In genomic region chr5:134221708-134222150, GRCm38 (mm10) we compare ENCODE assay signal across 10 mouse cellular contexts. TPM values are rescaled to one million over a fixed set of nuclear protein-coding genes. Genes with fewer than 3 reads are reported as not detected.
A peak's percentile ranks its signal among the peaks of the same experiment; 100 is the strongest.
DNase-seq lines count a peak whose midpoint lies in the region; ATAC-seq lines count a peak whose summit lies in the region.
"Had no signal": no experiment of that assay in that cellular context is flagged by ENCODE, and none has a peak within 500 bp of the region (broad histone marks: within the 10 kb centered on the region; RNA-seq: fewer than 3 reads in every experiment).

No protein-coding gene starts in this region.

- H3K27me3 ChIP-seq in kidney, embryonic 14.5 days (ENCODE audit: control insufficient read depth, insufficient read depth, low read length) = peaks cover 3% of the 10 kb centered on the region; the same call in 1 of the 2 replicates
- no peaks in the 10 kb centered on the region for H3K27me3 ChIP-seq in embryonic facial prominence, embryonic 11.5 days (ENCODE audit: control insufficient read depth, insufficient read depth, low read length)
- no peaks in the 10 kb centered on the region; the same call in 1 of the 2 replicates for H3K27me3 ChIP-seq in intestine, embryonic 15.5 days (replicated peaks)
- H3K27me3 ChIP-seq in neural tube, embryonic 12.5 days (replicated peaks) = peaks cover 14% of the 10 kb centered on the region

- 0 out of 2 replicates have a peak, but pooled peaks have one; percentile 22 for ATAC-seq in kidney, embryonic 14.5 days (ENCODE audit: low FRiP score, low TSS enrichment)
- no peak for ATAC-seq in embryonic facial prominence, embryonic 11.5 days (replicated peaks; ENCODE audit: insufficient number of reproducible peaks, low FRiP score, low TSS enrichment, low read depth)
- peak; percentile 26; the same call in 1 of the 2 replicates for ATAC-seq in intestine, embryonic 15.5 days
- ATAC-seq in neural tube, embryonic 12.5 days (ENCODE audit: low FRiP score, low read depth) = no peak

- DNase-seq in kidney, postnatal 25 days = no peak
- peak; percentile 41 for DNase-seq in embryonic facial prominence, embryonic 11.5 days (ENCODE audit: low spot score)
- no peak for DNase-seq in thymus, postnatal 25 days
- no peak for DNase-seq in c-Kit-positive CD71-positive TER-119-positive erythroid progenitor cells, embryonic 14.5 days (ENCODE audit: low spot score)
- DNase-seq in layer of hippocampus, adult 11-12 months (ENCODE audit: low spot score) = no peak
- DNase-seq: cerebellum, postnatal 14 days; thymus, postnatal 14 days had no signal

- WGBS in kidney, embryonic 14.5 days = 1% methylated on average over 36 of the region's 36 CpGs
- 2% methylated on average over 36 of the region's 36 CpGs for WGBS in embryonic facial prominence, embryonic 11.5 days
- 3% methylated on average over 36 of the region's 36 CpGs for WGBS in intestine, embryonic 15.5 days
- 1% methylated on average over 36 of the region's 36 CpGs for WGBS in neural tube, embryonic 12.5 days

- peak overlapping the region; percentile 71 for H3K4me2 ChIP-seq in kidney, embryonic 14.5 days (replicated peaks; ENCODE audit: low read depth, low read length)
- H3K4me2 ChIP-seq in embryonic facial prominence, embryonic 11.5 days (ENCODE audit: low read depth, low read length) = peak overlapping the region; percentile 54
- H3K4me2 ChIP-seq in intestine, embryonic 15.5 days (replicated peaks) = peak overlapping the region; percentile 68
- peak overlapping the region; percentile 69 for H3K4me2 ChIP-seq in neural tube, embryonic 12.5 days (replicated peaks)

- H3K27ac ChIP-seq in kidney, embryonic 14.5 days (ENCODE audit: low read depth, low read length) = no peak overlapping the region
- no peak overlapping the region for H3K27ac ChIP-seq in embryonic facial prominence, embryonic 11.5 days (replicated peaks; ENCODE audit: low read depth, low read length)
- H3K27ac ChIP-seq in intestine, embryonic 15.5 days = no peak overlapping the region
- no peak overlapping the region for H3K27ac ChIP-seq in neural tube, embryonic 12.5 days

- H3K9me3 ChIP-seq in kidney, embryonic 14.5 days (ENCODE audit: control insufficient read depth, low read length) = no peaks in the 10 kb centered on the region
- no peaks in the 10 kb centered on the region for H3K9me3 ChIP-seq in embryonic facial prominence, embryonic 11.5 days (replicated peaks; ENCODE audit: control insufficient read depth, low read length)
- H3K9me3 ChIP-seq in intestine, embryonic 15.5 days = no peaks in the 10 kb centered on the region
- no peaks in the 10 kb centered on the region for H3K9me3 ChIP-seq in neural tube, embryonic 12.5 days

- H3K36me3 ChIP-seq in kidney, embryonic 14.5 days (ENCODE audit: control insufficient read depth, insufficient read depth, low read length) = no peaks in the 10 kb centered on the region
- no peaks in the 10 kb centered on the region for H3K36me3 ChIP-seq in embryonic facial prominence, embryonic 11.5 days (replicated peaks; ENCODE audit: control insufficient read depth, insufficient read depth, low read depth, low read length)
- H3K36me3 ChIP-seq in intestine, embryonic 15.5 days = no peaks in the 10 kb centered on the region
- peaks cover 9% of the 10 kb centered on the region for H3K36me3 ChIP-seq in neural tube, embryonic 12.5 days

- H3K4me1 ChIP-seq in kidney, embryonic 14.5 days (ENCODE audit: control insufficient read depth, insufficient read depth, low read length) = peaks cover 12% of the 10 kb centered on the region
- H3K4me1 ChIP-seq in embryonic facial prominence, embryonic 11.5 days (ENCODE audit: control insufficient read depth, insufficient read depth, low read length) = peaks cover 6% of the 10 kb centered on the region; the same call in 1 of the 2 replicates
- H3K4me1 ChIP-seq in intestine, embryonic 15.5 days (replicated peaks) = peaks cover 9% of the 10 kb centered on the region
- peaks cover 17% of the 10 kb centered on the region for H3K4me1 ChIP-seq in neural tube, embryonic 12.5 days

- peak overlapping the region; percentile 34 for H3K4me3 ChIP-seq in kidney, embryonic 14.5 days (ENCODE audit: low read length)
- peak overlapping the region; percentile 8 for H3K4me3 ChIP-seq in embryonic facial prominence, embryonic 11.5 days (ENCODE audit: low read depth, low read length)
- peak overlapping the region; percentile 23 for H3K4me3 ChIP-seq in intestine, embryonic 15.5 days (replicated peaks)
- H3K4me3 ChIP-seq in neural tube, embryonic 12.5 days = peak overlapping the region; percentile 25

- peak overlapping the region; percentile 58; the same call in 1 of the 2 replicates for H3K9ac ChIP-seq in kidney, embryonic 14.5 days (ENCODE audit: low read depth, low read length)
- peak overlapping the region; percentile 62 for H3K9ac ChIP-seq in embryonic facial prominence, embryonic 11.5 days (replicated peaks; ENCODE audit: low read length)
- no peak overlapping the region for H3K9ac ChIP-seq in intestine, embryonic 15.5 days
- peak overlapping the region; percentile 59; the same call in 1 of the 2 replicates for H3K9ac ChIP-seq in neural tube, embryonic 12.5 days

RNA-seq across cellular contexts. Expression of gene Ncf1, which starts 7.7 kb away (rescaled TPM):
- 2.6 and 2.9 TPM in 2 replicates for polyA plus RNA-seq in kidney, embryonic 14.5 days (2014; fragmentation: Nextera tagmentation; extraction: Ambion mirVana)
- 2.1 and 2.5 TPM in 2 replicates for polyA plus RNA-seq in embryonic facial prominence, embryonic 11.5 days (2014; fragmentation: Nextera tagmentation; extraction: Ambion mirVana)
- polyA plus RNA-seq in intestine, embryonic 15.5 days (2015; fragmentation: Nextera tagmentation; extraction: Ambion mirVana) = 4.2 and 6.0 TPM in 2 replicates
- 3.0 and 3.5 TPM in 2 replicates for polyA plus RNA-seq in neural tube, embryonic 12.5 days (2016; fragmentation: Nextera tagmentation; extraction: Ambion mirVana)

RNA-seq across cellular contexts. Expression of gene Gtf2ird2, which starts 37.9 kb away (rescaled TPM):
- 5.8 and 9.2 TPM in 2 replicates for polyA plus RNA-seq in kidney, embryonic 14.5 days (2014; fragmentation: Nextera tagmentation; extraction: Ambion mirVana)
- 5.4 and 5.7 TPM in 2 replicates for polyA plus RNA-seq in embryonic facial prominence, embryonic 11.5 days (2014; fragmentation: Nextera tagmentation; extraction: Ambion mirVana)
- polyA plus RNA-seq in intestine, embryonic 15.5 days (2015; fragmentation: Nextera tagmentation; extraction: Ambion mirVana) = 8.1 and 8.3 TPM in 2 replicates
- 12.4 and 13.7 TPM in 2 replicates for polyA plus RNA-seq in neural tube, embryonic 12.5 days (2016; fragmentation: Nextera tagmentation; extraction: Ambion mirVana)

RNA-seq across cellular contexts. Expression of gene Rcc1l, which starts 45.2 kb away (rescaled TPM):
- 28.9 and 35.2 TPM in 2 replicates for polyA plus RNA-seq in kidney, embryonic 14.5 days (2014; fragmentation: Nextera tagmentation; extraction: Ambion mirVana)
- polyA plus RNA-seq in embryonic facial prominence, embryonic 11.5 days (2014; fragmentation: Nextera tagmentation; extraction: Ambion mirVana) = 28.0 and 31.7 TPM in 2 replicates
- 33.1 and 34.6 TPM in 2 replicates for polyA plus RNA-seq in intestine, embryonic 15.5 days (2015; fragmentation: Nextera tagmentation; extraction: Ambion mirVana)
- polyA plus RNA-seq in neural tube, embryonic 12.5 days (2016; fragmentation: Nextera tagmentation; extraction: Ambion mirVana) = 22.3 and 22.9 TPM in 2 replicates

Comparison
In these comparisons a context has a peak if more than half of its experiments do, and no peak if none do; other contexts are left out.
1. ATAC-seq: peak in kidney, embryonic 14.5 days (single experiment) and intestine, embryonic 15.5 days (single experiment); none in embryonic facial prominence, embryonic 11.5 days (single experiment) and neural tube, embryonic 12.5 days (single experiment).
2. Peak in every context shown above with its lines, with median percentiles within 50 percentile points of each other: H3K4me2 ChIP-seq and H3K4me3 ChIP-seq.